Mouse (Mus musculus) heart, postnatal 0 days (tissue): ENCODE results near the gene Kctd13.

Experiments used
- CTCF ChIP-seq: IDR thresholded peaks from 2 replicates; pipeline ENCODE4 v1.5.1; 2016; ENCODE audit warnings: antibody characterized with exemption, control low read depth, low read depth
- EP300 ChIP-seq: IDR thresholded peaks from 2 replicates; pipeline ENCODE4 v1.6.1; 2016; ENCODE audit warnings: antibody characterized with exemption, low read depth

GRCm38 (mm10) chr7:126932652-126933051 lies 4.0 kb downstream of the Kctd13 start:
- TF ChIP-seq CTCF (no peak), EP300 (no peak)
